Mouse (Mus musculus) spleen, postnatal 4 days (tissue): ENCODE measurements around the gene Fndc7.
"Not testable (repeated sequence)": the region's sequence is repeated elsewhere in the genome, so short reads cannot be mapped to it uniquely, and the experiment has no call there.

ENCODE experiments used
- DNase-seq, 2 experiments: peaks; one replicate each; pipeline ENCODE4 v3.0.0; 2022; ENCODE audit warnings: low spot score in 2 of 2

Gene Fndc7

DNA sequence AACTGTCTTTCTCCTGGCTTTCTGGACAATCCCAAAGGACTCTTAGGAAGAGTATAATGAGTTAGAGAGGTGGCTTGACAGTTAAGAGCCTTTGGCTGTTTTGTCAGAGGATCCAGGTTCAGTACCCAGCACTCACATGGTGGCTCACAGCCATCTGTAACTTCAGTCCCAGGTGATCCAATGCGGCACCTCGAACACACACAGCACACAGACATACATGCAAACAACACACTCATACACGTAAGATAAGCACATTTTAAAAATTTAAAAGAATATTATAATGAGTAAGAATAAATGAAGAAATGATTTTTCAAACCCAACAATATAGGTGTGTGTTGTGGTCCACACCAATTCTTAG, 2.2 kb downstream of the Fndc7 start:
- DNase-seq: no peak

- no peak for DNase-seq
These were observed 2.7 kb downstream of the Fndc7 start for GRCm38 (mm10) chr3:108886934-108887617.

GRCm38 (mm10) chr3:108885686-108886530, 3.9 kb downstream of the Fndc7 start:
- DNase-seq: no peak

- DNase-seq: no peak
These were observed 5.0 kb downstream of the Fndc7 start for GRCm38 (mm10) chr3:108884706-108885289.

DNA sequence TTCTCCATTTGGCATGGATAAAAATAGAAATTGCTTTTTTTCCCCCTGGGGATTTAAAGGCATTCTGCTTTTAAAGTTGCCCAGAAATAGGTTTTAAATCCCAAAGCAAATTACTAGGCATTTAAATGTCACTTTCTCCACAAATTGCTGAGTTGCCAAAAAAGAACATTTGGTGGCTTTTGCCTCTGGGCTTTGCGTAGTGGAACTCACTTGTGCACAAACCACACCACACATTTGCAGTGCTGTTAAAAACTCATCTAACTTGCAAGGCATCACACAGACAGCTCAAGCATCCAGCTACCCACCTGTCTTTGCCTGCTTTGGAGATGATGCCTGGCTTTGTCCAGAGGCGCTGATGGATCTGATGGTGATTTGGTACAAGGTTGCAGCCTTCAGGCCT, 6.7 kb downstream of the Fndc7 start:
- no peak for DNase-seq

DNA sequence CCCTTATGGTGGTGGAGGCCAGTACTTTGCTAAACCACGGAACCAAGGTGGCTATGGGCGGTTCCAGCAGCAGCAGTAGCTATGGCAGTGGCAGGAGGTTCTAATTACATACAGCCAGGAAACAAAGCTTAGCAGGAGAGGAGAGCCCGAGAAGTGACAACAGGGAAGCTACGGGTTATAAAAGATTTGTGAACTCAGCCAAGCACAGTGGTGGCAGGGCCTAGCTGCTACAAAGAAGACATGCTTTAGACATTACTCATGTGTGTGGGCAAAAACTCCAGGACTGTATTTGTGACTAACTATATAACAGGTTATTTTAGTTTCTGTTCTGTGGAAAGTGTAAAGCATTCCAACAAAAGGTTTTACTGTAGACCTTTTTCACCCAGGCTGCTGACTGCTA, 7.9 kb downstream of the Fndc7 start:
- not testable (repeated sequence) for DNase-seq

- DNase-seq: no peak
These were observed 9.0 kb downstream of the Fndc7 start for GRCm38 (mm10) chr3:108880544-108881507.

- no peak for DNase-seq
These were observed 9.9 kb downstream of the Fndc7 start for GRCm38 (mm10) chr3:108879836-108880435.

GRCm38 (mm10) chr3:108879129-108879528, 10.7 kb downstream of the Fndc7 start:
- DNase-seq: no peak

GRCm38 (mm10) chr3:108870631-108871030, 19.2 kb downstream of the Fndc7 start:
- no peak for DNase-seq

DNA sequence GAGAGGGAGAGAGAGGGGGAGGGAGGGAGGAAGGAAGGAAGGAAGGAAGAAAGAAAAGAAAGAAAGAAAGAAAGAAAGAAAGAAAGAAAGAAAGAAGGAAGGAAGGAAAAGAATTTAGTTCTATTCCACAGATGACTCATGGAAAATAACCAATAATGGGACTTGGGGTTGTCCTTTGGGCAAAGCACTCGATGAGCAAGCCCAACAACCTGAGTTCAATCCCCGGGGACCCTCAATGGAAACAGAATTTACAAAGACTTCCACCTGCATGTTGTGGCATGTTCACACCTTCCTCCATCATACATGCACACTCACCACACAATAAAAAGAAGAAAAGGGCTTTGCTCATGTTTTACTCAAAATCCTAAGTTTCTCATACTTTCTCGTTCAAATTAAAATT, 22.4 kb downstream of the Fndc7 start:
- DNase-seq: no peak

DNA sequence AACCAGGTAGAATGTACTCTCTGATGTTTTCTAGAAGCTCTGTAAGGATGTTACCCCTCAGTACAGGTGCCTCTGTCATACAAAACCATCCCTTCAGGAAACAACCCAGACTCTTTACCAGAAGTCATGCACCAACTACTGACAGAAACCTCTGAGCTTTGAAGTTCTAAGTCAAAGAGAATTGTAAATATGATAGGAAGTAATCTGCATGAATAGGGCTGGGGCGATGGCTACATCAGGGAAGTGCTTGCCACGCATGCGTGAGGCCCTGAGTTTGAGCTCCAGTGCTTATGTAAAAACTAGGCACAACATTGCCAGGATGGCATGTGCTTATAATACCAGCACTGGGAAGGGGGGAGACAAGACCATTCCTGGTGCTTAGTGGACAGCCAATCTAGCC, 24.1 kb downstream of the Fndc7 start:
- no peak for DNase-seq

- no peak for DNase-seq
These were observed 24.7 kb downstream of the Fndc7 start for GRCm38 (mm10) chr3:108865129-108865528.

- DNase-seq: no peak
These were observed 26.7 kb downstream of the Fndc7 start for GRCm38 (mm10) chr3:108863091-108863490.

- not testable (repeated sequence) for DNase-seq
These were observed 27.5 kb downstream of the Fndc7 start for GRCm38 (mm10) chr3:108862282-108862681.

DNA sequence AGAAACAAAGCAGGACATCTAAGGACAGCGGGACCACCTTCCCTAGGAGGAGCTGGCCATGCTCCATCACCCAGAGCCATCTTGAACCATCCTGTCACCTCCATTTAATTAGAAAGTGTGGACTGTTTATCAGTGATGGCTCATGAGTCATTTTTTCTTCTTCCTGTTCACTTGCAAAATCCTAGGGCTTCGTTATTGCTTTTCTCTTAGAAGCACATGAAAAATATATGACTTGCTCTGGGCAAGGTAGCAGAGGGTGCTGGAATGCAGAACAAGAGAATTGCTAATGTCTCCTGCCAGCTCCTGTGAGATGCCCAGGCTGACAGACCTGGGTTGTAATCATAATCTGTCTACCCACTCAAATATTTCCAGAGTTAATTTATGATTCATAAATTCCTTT, 29.0 kb downstream of the Fndc7 start:
- DNase-seq: no peak

- DNase-seq: no peak
These were observed 31.5 kb downstream of the Fndc7 start for GRCm38 (mm10) chr3:108858231-108858770.

DNA sequence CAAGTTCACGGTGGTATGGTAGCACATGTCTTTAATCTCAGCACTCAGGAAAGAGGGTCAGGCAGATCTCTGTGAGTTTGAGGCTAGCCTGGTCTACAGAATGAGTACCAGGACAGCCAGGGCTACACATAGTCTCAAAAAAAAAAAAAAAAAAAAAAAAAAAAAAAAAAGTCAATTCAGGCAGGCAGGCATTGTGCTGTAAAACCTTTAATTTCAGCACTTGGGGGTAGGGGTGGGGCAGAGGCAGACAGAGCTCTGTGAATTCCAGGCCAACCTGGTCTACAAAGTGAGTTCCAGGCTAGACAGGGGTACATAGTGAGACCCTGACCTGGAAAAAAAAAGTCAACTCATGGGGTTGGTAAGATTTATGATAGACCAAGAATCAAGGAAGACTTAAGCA, 32.1 kb downstream of the Fndc7 start:
- no peak for DNase-seq

- no peak for DNase-seq
These were observed 32.7 kb downstream of the Fndc7 start for GRCm38 (mm10) chr3:108857124-108857470.

- DNase-seq: no peak
These were observed 33.3 kb downstream of the Fndc7 start for GRCm38 (mm10) chr3:108856386-108857123.
